Mouse (Mus musculus): ENCODE data around the gene H2-T3. TPM values are rescaled to one million over a fixed set of nuclear protein-coding genes. Genes with fewer than 3 reads are reported as not detected.

Gene H2-T3
- polyA plus RNA-seq, 1 experiment = not detected

GRCm38 (mm10) chr17:36215586-36215985 lies 25.5 kb upstream of the H2-T3 start:
- DNase-seq = no peak
- H3K4me3 ChIP-seq (replicated peaks; ENCODE audit: extremely low read depth, low read depth, low read length) = no peak overlapping the region
- H3K4me1 ChIP-seq (ENCODE audit: control insufficient read depth, insufficient read depth, low read length) = no peaks in the 10 kb centered on the region
- WGBS = 5% methylated on average over 20 of the region's 20 CpGs
- no peak for TF ChIP-seq POLR2A (IDR thresholded peaks at IDR 0.05; ENCODE audit: borderline replicate concordance, extremely low read depth, low read depth, low read length)
- no peak for TF ChIP-seq CTCF (IDR thresholded peaks at IDR 0.05; ENCODE audit: insufficient read depth, low read length)

- Histone ChIP-seq H3K4me1 (ENCODE audit: control insufficient read depth, insufficient read depth, low read length) (no peaks in the 10 kb centered on the region), H3K4me3 (replicated peaks; ENCODE audit: extremely low read depth, low read depth, low read length) (no peak overlapping the region)
- TF ChIP-seq CTCF (IDR thresholded peaks at IDR 0.05; ENCODE audit: insufficient read depth, low read length) = no peak
- TF ChIP-seq POLR2A (IDR thresholded peaks at IDR 0.05; ENCODE audit: borderline replicate concordance, extremely low read depth, low read depth, low read length) = no peak
- no peak for DNase-seq
Measured at GRCm38 (mm10) chr17:36206846-36207245, 16.8 kb upstream of the H2-T3 start.

DNA sequence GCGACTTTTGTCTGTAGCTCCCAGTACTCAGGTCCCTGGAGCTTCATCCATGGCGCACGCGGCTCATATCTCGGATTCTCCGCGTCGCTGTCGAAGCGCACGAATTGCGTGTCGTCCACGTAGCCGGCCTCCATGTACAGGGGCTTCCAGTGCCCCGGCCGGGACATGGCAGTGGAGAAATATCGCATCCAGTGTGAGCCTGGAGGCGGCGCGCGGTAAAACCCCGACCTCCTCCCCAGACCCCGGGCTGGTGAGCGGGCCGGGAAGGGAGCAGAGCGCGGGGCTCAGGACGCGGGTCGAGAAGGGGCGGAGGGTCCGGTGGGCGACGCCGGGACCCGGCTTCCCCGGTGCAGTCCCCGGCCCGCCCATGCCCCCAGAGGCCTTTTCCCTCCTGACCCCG lies 15.8 kb upstream of the H2-T3 start:
- DNase-seq = no peak
- Histone ChIP-seq H3K4me1 (ENCODE audit: control insufficient read depth, insufficient read depth, low read length) (no peaks in the 10 kb centered on the region), H3K4me3 (replicated peaks; ENCODE audit: extremely low read depth, low read depth, low read length) (peak overlapping the region; percentile 49)
- no peak for TF ChIP-seq POLR2A (IDR thresholded peaks at IDR 0.05; ENCODE audit: borderline replicate concordance, extremely low read depth, low read depth, low read length)
- WGBS = 1% methylated on average over 41 of the region's 41 CpGs

DNA sequence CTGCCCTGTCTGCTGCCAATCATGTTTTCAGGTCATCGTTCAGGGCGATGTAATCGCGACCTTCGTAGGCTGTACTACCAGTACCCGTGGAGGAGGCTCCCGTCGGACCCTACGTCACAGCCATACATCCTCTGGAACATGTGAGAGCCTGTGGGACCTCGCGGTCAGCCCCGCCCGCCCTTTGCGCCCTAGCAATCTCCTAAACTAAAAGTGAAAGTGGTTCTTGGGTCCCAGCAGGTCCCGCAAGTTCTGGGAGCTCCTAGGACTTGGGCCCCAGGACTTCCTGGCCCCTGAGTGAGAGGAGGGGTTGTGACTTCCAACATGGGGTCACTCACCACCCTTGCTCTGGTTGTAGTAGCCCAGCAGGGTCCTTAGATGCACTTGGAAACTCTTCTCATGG lies 15.4 kb upstream of the H2-T3 start:
- whole genome bisulfite sequencing = under 1% methylated on average over 15 of the region's 15 CpGs
- DNase-seq = peak; percentile 32
- TF ChIP-seq CTCF (IDR thresholded peaks at IDR 0.05; ENCODE audit: insufficient read depth, low read length) (no peak), POLR2A (IDR thresholded peaks at IDR 0.05; ENCODE audit: borderline replicate concordance, extremely low read depth, low read depth, low read length) (no peak)
- no peaks in the 10 kb centered on the region for H3K4me1 ChIP-seq (ENCODE audit: control insufficient read depth, insufficient read depth, low read length)
- peak overlapping the region; percentile 49 for H3K4me3 ChIP-seq (replicated peaks; ENCODE audit: extremely low read depth, low read depth, low read length)

DNA sequence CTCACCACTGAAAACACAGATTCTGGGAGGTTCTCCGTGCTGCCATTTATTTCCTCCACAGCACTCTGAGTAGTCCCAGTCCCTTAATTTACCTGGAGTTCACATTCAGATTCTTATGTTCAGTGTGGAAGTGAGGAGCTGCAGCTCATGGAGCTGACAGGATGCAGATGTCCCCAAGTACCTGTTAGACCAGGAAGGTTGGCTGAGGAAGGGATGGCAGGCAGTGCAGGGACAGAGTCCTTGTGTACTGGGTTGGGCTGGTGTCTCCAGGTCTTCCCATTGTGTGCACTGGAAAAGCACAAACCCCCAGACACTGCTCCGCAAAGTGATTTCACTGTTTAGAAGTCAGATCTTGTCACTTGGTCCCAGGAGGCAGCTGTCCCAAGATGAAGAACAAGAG lies 11.8 kb upstream of the H2-T3 start:
- TF ChIP-seq POLR2A (IDR thresholded peaks at IDR 0.05; ENCODE audit: borderline replicate concordance, extremely low read depth, low read depth, low read length) (no peak), CTCF (IDR thresholded peaks at IDR 0.05; ENCODE audit: insufficient read depth, low read length) (no peak)
- DNase-seq = no peak
- WGBS = 82% methylated on average over 2 of the region's 2 CpGs

DNA sequence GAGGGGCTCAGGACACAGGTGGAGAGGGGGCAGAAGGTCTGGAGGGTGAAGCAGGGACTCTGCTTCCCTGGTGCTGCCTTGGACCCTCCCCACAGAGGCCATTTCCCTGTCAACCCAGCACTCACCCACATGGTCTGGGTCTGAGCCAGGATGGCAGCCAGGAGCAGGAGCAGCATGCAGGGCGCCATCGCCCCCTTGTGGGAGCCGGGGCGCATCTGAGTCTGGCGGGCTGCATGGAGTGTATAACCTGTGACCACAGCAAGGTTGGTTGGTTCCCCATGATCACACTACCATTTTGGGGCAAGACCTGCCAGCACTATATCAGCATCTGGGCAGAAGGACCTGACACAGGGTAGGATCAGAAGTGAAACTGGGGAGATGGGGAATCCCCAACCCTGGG lies 8.2 kb upstream of the H2-T3 start:
- 21% methylated on average over 5 of the region's 5 CpGs for WGBS
- no peak for DNase-seq
- H3K4me3 ChIP-seq (replicated peaks; ENCODE audit: extremely low read depth, low read depth, low read length) = no peak overlapping the region
- TF ChIP-seq CTCF (IDR thresholded peaks at IDR 0.05; ENCODE audit: insufficient read depth, low read length) (no peak), POLR2A (IDR thresholded peaks at IDR 0.05; ENCODE audit: borderline replicate concordance, extremely low read depth, low read depth, low read length) (no peak)
- no peaks in the 10 kb centered on the region for H3K4me1 ChIP-seq (ENCODE audit: control insufficient read depth, insufficient read depth, low read length)

More for the DNA sequence above, 11.8 kb upstream of the H2-T3 start:
- H3K4me1 ChIP-seq (ENCODE audit: control insufficient read depth, insufficient read depth, low read length) = no peaks in the 10 kb centered on the region
- no peak overlapping the region for H3K4me3 ChIP-seq (replicated peaks; ENCODE audit: extremely low read depth, low read depth, low read length)

DNA sequence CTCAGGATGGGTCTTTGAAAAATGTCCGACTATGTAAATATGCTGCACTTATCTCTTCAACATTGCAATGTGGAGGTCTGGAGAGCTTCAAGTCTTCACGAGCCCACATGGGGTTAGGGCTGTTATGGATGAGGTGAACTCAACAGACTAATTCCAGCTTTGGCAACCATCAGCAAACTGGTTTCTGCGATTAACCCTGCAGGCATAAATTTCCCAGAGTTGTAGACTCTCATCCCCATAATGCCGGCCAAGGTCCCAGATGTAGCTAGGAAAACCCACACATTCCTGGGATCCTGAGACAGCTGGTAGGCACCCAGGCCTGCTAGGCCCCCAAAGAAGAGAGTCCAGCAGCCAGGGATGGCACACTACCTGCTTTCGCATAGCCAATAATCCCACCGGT lies 4.4 kb upstream of the H2-T3 start:
- TF ChIP-seq CTCF (IDR thresholded peaks at IDR 0.05; ENCODE audit: insufficient read depth, low read length) (no peak), POLR2A (IDR thresholded peaks at IDR 0.05; ENCODE audit: borderline replicate concordance, extremely low read depth, low read depth, low read length) (no peak)
- no peak for DNase-seq
- 70% methylated on average over 6 of the region's 6 CpGs for WGBS
- Histone ChIP-seq H3K4me1 (ENCODE audit: control insufficient read depth, insufficient read depth, low read length) (no peaks in the 10 kb centered on the region), H3K4me3 (replicated peaks; ENCODE audit: extremely low read depth, low read depth, low read length) (no peak overlapping the region)

DNA sequence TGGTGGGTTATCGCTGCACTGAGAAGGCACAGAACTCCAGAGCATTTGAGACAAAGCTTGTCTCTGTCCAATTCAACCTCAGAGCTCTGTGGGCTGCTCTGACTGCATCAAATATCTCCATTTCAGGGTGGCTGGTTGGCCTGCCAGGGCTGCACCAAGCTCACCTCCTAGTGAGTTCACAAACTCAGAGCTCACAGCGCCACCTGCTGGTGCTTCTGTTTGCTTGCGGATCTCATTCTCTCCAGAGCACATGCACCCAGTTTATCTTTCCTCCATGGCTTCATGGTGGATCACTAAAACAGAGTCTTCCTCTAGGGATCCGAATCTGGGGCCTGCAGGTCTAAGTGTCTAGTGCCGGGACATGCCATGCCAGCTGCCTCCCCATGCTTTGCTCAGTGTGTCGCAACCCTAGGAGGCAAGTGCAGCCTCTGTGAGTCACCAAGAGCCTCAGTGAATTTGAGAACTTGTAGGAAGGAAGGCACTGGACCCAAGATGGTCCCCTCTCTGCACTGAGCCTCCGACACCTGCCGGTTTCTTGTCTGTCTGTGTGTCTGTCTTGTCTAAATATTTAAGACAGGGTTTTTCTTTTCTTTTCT lies 3.6 kb upstream of the H2-T3 start:
- peak; percentile 32 for DNase-seq
- no peak overlapping the region for H3K4me3 ChIP-seq (replicated peaks; ENCODE audit: extremely low read depth, low read depth, low read length)
- whole genome bisulfite sequencing = 23% methylated on average over 8 of the region's 8 CpGs
- H3K4me1 ChIP-seq (ENCODE audit: control insufficient read depth, insufficient read depth, low read length) = no peaks in the 10 kb centered on the region
- peak; percentile 91 for TF ChIP-seq CTCF (IDR thresholded peaks at IDR 0.05; ENCODE audit: insufficient read depth, low read length)
- no peak for TF ChIP-seq POLR2A (IDR thresholded peaks at IDR 0.05; ENCODE audit: borderline replicate concordance, extremely low read depth, low read depth, low read length)

- WGBS = 44% methylated on average over 2 of the region's 2 CpGs
Measured at GRCm38 (mm10) chr17:36192371-36192770, 2.3 kb upstream of the H2-T3 start.

DNA sequence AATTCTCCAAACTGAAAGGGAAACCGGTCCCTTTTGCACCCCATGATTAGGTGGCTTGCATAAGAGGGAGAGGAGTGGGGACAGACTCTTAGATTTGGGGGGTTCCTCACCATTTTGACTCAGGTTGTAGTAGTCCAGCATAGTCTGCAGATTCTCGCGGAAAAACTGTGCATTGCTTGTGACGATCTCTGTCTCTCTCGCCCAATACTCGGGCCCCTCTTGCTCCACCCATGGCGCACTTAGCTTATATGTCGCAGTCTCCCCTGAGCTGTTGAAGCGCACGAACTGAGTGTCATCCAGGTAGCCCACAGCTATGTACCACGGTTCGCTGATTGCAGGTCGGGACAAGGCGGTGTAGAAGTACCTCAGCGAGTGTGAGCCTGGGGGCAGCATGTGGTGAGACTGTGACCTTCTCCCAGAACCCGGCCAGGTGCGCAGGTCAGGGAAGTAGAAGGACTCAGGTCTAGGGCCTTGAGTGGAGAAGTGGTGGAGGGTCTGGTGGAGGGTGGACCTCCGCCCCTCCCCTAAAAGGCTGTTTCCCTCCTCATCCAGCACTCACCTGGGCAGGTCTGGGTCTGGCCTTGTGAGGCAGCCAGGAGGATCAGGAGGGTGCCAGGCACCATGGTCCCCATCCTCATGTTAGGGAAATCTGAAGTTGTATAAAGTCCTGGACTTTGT lies 457 bp downstream of the H2-T3 start:
- Histone ChIP-seq H3K4me1 (ENCODE audit: control insufficient read depth, insufficient read depth, low read length) (no peaks in the 10 kb centered on the region), H3K4me3 (replicated peaks; ENCODE audit: extremely low read depth, low read depth, low read length) (no peak overlapping the region)
- no peak for TF ChIP-seq POLR2A (IDR thresholded peaks at IDR 0.05; ENCODE audit: borderline replicate concordance, extremely low read depth, low read depth, low read length)
- TF ChIP-seq CTCF (IDR thresholded peaks at IDR 0.05; ENCODE audit: insufficient read depth, low read length) = no peak
- DNase-seq = no peak
- 36% methylated on average over 18 of the region's 18 CpGs for WGBS

More at GRCm38 (mm10) chr17:36192371-36192770, 2.3 kb upstream of the H2-T3 start:
- H3K4me3 ChIP-seq (replicated peaks; ENCODE audit: extremely low read depth, low read depth, low read length) = no peak overlapping the region
- TF ChIP-seq POLR2A (IDR thresholded peaks at IDR 0.05; ENCODE audit: borderline replicate concordance, extremely low read depth, low read depth, low read length) = no peak
- no peak for TF ChIP-seq CTCF (IDR thresholded peaks at IDR 0.05; ENCODE audit: insufficient read depth, low read length)
- H3K4me1 ChIP-seq (ENCODE audit: control insufficient read depth, insufficient read depth, low read length) = no peaks in the 10 kb centered on the region
- no peak for DNase-seq
